Mouse (Mus musculus): ENCODE data around the gene 4933415A04Rik. TPM values are rescaled to one million over a fixed set of nuclear protein-coding genes. Genes with fewer than 3 reads are reported as not detected.

4933415A04Rik gene
- polyA plus RNA-seq, 1 experiment = 0.05 TPM

GRCm38 (mm10) chr11:43601440-43601839 is 14.6 kb downstream of the 4933415A04Rik start, which contains the start of gene Fabp6:
Gene Fabp6, minus strand, starts transcription at chr11:43601540.
- Histone ChIP-seq H3K27ac (ENCODE audit: insufficient read depth, low read length) (no peak within 1 kb of the TSS), H3K27me3 (ENCODE audit: control insufficient read depth, insufficient read depth, low read length) (no peaks in the 10 kb centered on the region), H3K36me3 (ENCODE audit: control insufficient read depth, insufficient read depth, low read length) (no peaks in the 10 kb centered on the region), H3K4me3 (ENCODE audit: extremely low read depth, insufficient read depth, insufficient read length) (no peak within 1 kb of the TSS), H3K4me1 (ENCODE audit: control insufficient read depth, insufficient read depth, insufficient read length) (no peaks in the 10 kb centered on the region)
- WGBS = 89% methylated on average over 5 of the region's 5 CpGs
- TF ChIP-seq CTCF (IDR thresholded peaks at IDR 0.05; ENCODE audit: extremely low read depth, insufficient read depth, insufficient read length, insufficient replicate concordance) = no peak
- no peak for TF ChIP-seq POLR2A (IDR thresholded peaks at IDR 0.05; ENCODE audit: low read depth, low read length)
- DNase-seq (ENCODE audit: low read depth in 1 of 2, low spot score in 2 of 2) = no peak

GRCm38 (mm10) chr11:43604207-43604606 is 17.4 kb downstream of the 4933415A04Rik start:
- H3K4me3 ChIP-seq (ENCODE audit: extremely low read depth, insufficient read depth, insufficient read length) = no peak overlapping the region
- H3K36me3 ChIP-seq (ENCODE audit: control insufficient read depth, insufficient read depth, low read length) = no peaks in the 10 kb centered on the region
- TF ChIP-seq POLR2A (IDR thresholded peaks at IDR 0.05; ENCODE audit: low read depth, low read length) (no peak), CTCF (IDR thresholded peaks at IDR 0.05; ENCODE audit: extremely low read depth, insufficient read depth, insufficient read length, insufficient replicate concordance) (no peak)
- no peak overlapping the region for H3K27ac ChIP-seq (ENCODE audit: insufficient read depth, low read length)
- DNase-seq (ENCODE audit: low read depth in 1 of 2, low spot score in 2 of 2) = no peak
- WGBS = 83% methylated on average over 2 of the region's 2 CpGs
- no peaks in the 10 kb centered on the region for H3K27me3 ChIP-seq (ENCODE audit: control insufficient read depth, insufficient read depth, low read length)
- H3K4me1 ChIP-seq (ENCODE audit: control insufficient read depth, insufficient read depth, insufficient read length) = no peaks in the 10 kb centered on the region

- Histone ChIP-seq H3K27ac (ENCODE audit: insufficient read depth, low read length) (no peak overlapping the region), H3K27me3 (ENCODE audit: control insufficient read depth, insufficient read depth, low read length) (no peaks in the 10 kb centered on the region), H3K36me3 (ENCODE audit: control insufficient read depth, insufficient read depth, low read length) (no peaks in the 10 kb centered on the region), H3K4me1 (ENCODE audit: control insufficient read depth, insufficient read depth, insufficient read length) (no peaks in the 10 kb centered on the region), H3K4me3 (ENCODE audit: extremely low read depth, insufficient read depth, insufficient read length) (no peak overlapping the region)
- WGBS = 74% methylated on average over 6 of the region's 6 CpGs
- DNase-seq (ENCODE audit: low read depth in 1 of 2, low spot score in 2 of 2) = no peak
- TF ChIP-seq POLR2A (IDR thresholded peaks at IDR 0.05; ENCODE audit: low read depth, low read length) (no peak), CTCF (IDR thresholded peaks at IDR 0.05; ENCODE audit: extremely low read depth, insufficient read depth, insufficient read length, insufficient replicate concordance) (no peak)
Observed at GRCm38 (mm10) chr11:43604891-43605290, 18.1 kb downstream of the 4933415A04Rik start.

- WGBS = 88% methylated on average over 6 of the region's 6 CpGs
- Histone ChIP-seq H3K4me3 (ENCODE audit: extremely low read depth, insufficient read depth, insufficient read length) (no peak overlapping the region), H3K27ac (ENCODE audit: insufficient read depth, low read length) (no peak overlapping the region), H3K4me1 (ENCODE audit: control insufficient read depth, insufficient read depth, insufficient read length) (no peaks in the 10 kb centered on the region), H3K27me3 (ENCODE audit: control insufficient read depth, insufficient read depth, low read length) (no peaks in the 10 kb centered on the region), H3K36me3 (ENCODE audit: control insufficient read depth, insufficient read depth, low read length) (no peaks in the 10 kb centered on the region)
- DNase-seq (ENCODE audit: low read depth in 1 of 2, low spot score in 2 of 2) = no peak
- TF ChIP-seq CTCF (IDR thresholded peaks at IDR 0.05; ENCODE audit: extremely low read depth, insufficient read depth, insufficient read length, insufficient replicate concordance) (no peak), POLR2A (IDR thresholded peaks at IDR 0.05; ENCODE audit: low read depth, low read length) (no peak)
Observed at GRCm38 (mm10) chr11:43605859-43606258, 19.0 kb downstream of the 4933415A04Rik start.

- Histone ChIP-seq H3K4me1 (ENCODE audit: control insufficient read depth, insufficient read depth, insufficient read length) (no peaks in the 10 kb centered on the region), H3K4me3 (ENCODE audit: extremely low read depth, insufficient read depth, insufficient read length) (no peak overlapping the region), H3K27me3 (ENCODE audit: control insufficient read depth, insufficient read depth, low read length) (no peaks in the 10 kb centered on the region), H3K27ac (ENCODE audit: insufficient read depth, low read length) (no peak overlapping the region), H3K36me3 (ENCODE audit: control insufficient read depth, insufficient read depth, low read length) (no peaks in the 10 kb centered on the region)
- TF ChIP-seq CTCF (IDR thresholded peaks at IDR 0.05; ENCODE audit: extremely low read depth, insufficient read depth, insufficient read length, insufficient replicate concordance) = no peak
- no peak for TF ChIP-seq POLR2A (IDR thresholded peaks at IDR 0.05; ENCODE audit: low read depth, low read length)
- no peak for DNase-seq (ENCODE audit: low read depth in 1 of 2, low spot score in 2 of 2)
- 87% methylated on average over 3 of the region's 3 CpGs for WGBS
Observed at GRCm38 (mm10) chr11:43608440-43608839, 21.6 kb downstream of the 4933415A04Rik start.

GRCm38 (mm10) chr11:43610006-43610661 is 23.3 kb downstream of the 4933415A04Rik start:
- no peak overlapping the region for H3K4me3 ChIP-seq (ENCODE audit: extremely low read depth, insufficient read depth, insufficient read length)
- H3K4me1 ChIP-seq (ENCODE audit: control insufficient read depth, insufficient read depth, insufficient read length) = no peaks in the 10 kb centered on the region
- 86% methylated on average over 10 of the region's 10 CpGs for WGBS
- H3K36me3 ChIP-seq (ENCODE audit: control insufficient read depth, insufficient read depth, low read length) = no peaks in the 10 kb centered on the region
- no peak for DNase-seq (ENCODE audit: low read depth in 1 of 2, low spot score in 2 of 2)
- no peaks in the 10 kb centered on the region for H3K27me3 ChIP-seq (ENCODE audit: control insufficient read depth, insufficient read depth, low read length)
- no peak overlapping the region for H3K27ac ChIP-seq (ENCODE audit: insufficient read depth, low read length)
- TF ChIP-seq POLR2A (IDR thresholded peaks at IDR 0.05; ENCODE audit: low read depth, low read length) (no peak), CTCF (IDR thresholded peaks at IDR 0.05; ENCODE audit: extremely low read depth, insufficient read depth, insufficient read length, insufficient replicate concordance) (no peak)

- Histone ChIP-seq H3K27me3 (ENCODE audit: control insufficient read depth, insufficient read depth, low read length) (no peaks in the 10 kb centered on the region), H3K4me3 (ENCODE audit: extremely low read depth, insufficient read depth, insufficient read length) (no peak overlapping the region), H3K36me3 (ENCODE audit: control insufficient read depth, insufficient read depth, low read length) (no peaks in the 10 kb centered on the region), H3K4me1 (ENCODE audit: control insufficient read depth, insufficient read depth, insufficient read length) (no peaks in the 10 kb centered on the region), H3K27ac (ENCODE audit: insufficient read depth, low read length) (no peak overlapping the region)
- DNase-seq (ENCODE audit: low read depth in 1 of 2, low spot score in 2 of 2) = no peak
- 79% methylated on average over 5 of the region's 5 CpGs for WGBS
- TF ChIP-seq CTCF (IDR thresholded peaks at IDR 0.05; ENCODE audit: extremely low read depth, insufficient read depth, insufficient read length, insufficient replicate concordance) (no peak), POLR2A (IDR thresholded peaks at IDR 0.05; ENCODE audit: low read depth, low read length) (no peak)
Observed at GRCm38 (mm10) chr11:43610662-43611033, 23.8 kb downstream of the 4933415A04Rik start.
